In genomic region chr16:24092136-24092535, GRCm38 (mm10) we compare ENCODE assay signal across 20 mouse cellular contexts.
DNase-seq lines count a peak whose midpoint lies in the region; ATAC-seq and TF ChIP-seq lines count a peak whose summit lies in the region.
"Had no signal": no experiment of that assay in that cellular context is flagged by ENCODE, and none has a peak within 500 bp of the region (broad histone marks: within the 10 kb centered on the region; RNA-seq: fewer than 3 reads in every experiment).

No protein-coding gene starts in this region.

- intact Hi-C loops in gastrocnemius, adult 2 months (cut with DNase I) = no loop called here

- peak; percentile 16 for DNase-seq in CD4-positive, CD25-positive, alpha-beta regulatory T cell, adult 2 months (ENCODE audit: low read depth, low spot score)
- DNase-seq in A20 (ENCODE audit: low read depth, low spot score) = peak; percentile 50
- DNase-seq in limb, embryonic 10.5 days (ENCODE audit: low spot score) = peak; percentile 10
- peak; percentile 43 for DNase-seq in thymus, postnatal 25 days
- DNase-seq in gastrocnemius, adult 2 months = no peak
- DNase-seq in midbrain, postnatal 0 days (ENCODE audit: low spot score) = no peak
- DNase-seq: adrenal gland, postnatal 14 days; cerebellum, adult 11-12 months; cerebellum, adult 9-10 months; cerebellum, postnatal 36 days; forebrain, postnatal 0 days; gastrocnemius, postnatal 36 days; heart, postnatal 14 days had no signal

- no peak overlapping the region for H3K9ac ChIP-seq in midbrain, postnatal 0 days (replicated peaks; ENCODE audit: low read length, poor library complexity, severe bottlenecking)
- H3K9ac ChIP-seq: forebrain, embryonic 13.5 days; forebrain, postnatal 0 days; heart, embryonic 15.5 days; hindbrain, embryonic 14.5 days had no signal

- no peaks in the 10 kb centered on the region for H3K36me3 ChIP-seq in limb, embryonic 10.5 days
- H3K36me3 ChIP-seq in midbrain, postnatal 0 days (ENCODE audit: insufficient read depth, low read length) = no peaks in the 10 kb centered on the region
- H3K36me3 ChIP-seq: embryonic facial prominence, embryonic 10.5 days; G1E; heart, embryonic 15.5 days had no signal

- H3K27ac ChIP-seq in limb, embryonic 10.5 days = no peak overlapping the region
- no peak overlapping the region for H3K27ac ChIP-seq in gastrocnemius, adult 2 months
- H3K27ac ChIP-seq in midbrain, postnatal 0 days (ENCODE audit: low read depth, low read length) = no peak overlapping the region
- H3K27ac ChIP-seq: embryonic facial prominence, embryonic 10.5 days; forebrain, embryonic 13.5 days; heart, embryonic 15.5 days; hindbrain, embryonic 14.5 days had no signal

- H3K9me3 ChIP-seq in limb, embryonic 10.5 days (replicated peaks) = no peaks in the 10 kb centered on the region
- H3K9me3 ChIP-seq in midbrain, postnatal 0 days (ENCODE audit: low read length) = no peaks in the 10 kb centered on the region
- H3K9me3 ChIP-seq: embryonic facial prominence, embryonic 10.5 days; forebrain, embryonic 13.5 days; heart, embryonic 15.5 days had no signal

- H3K27me3 ChIP-seq in limb, embryonic 10.5 days (ENCODE audit: low read depth, poor library complexity, severe bottlenecking) = no peaks in the 10 kb centered on the region
- no peaks in the 10 kb centered on the region for H3K27me3 ChIP-seq in midbrain, postnatal 0 days (ENCODE audit: insufficient read depth, low read length)
- H3K27me3 ChIP-seq: forebrain, embryonic 13.5 days; heart, embryonic 15.5 days had no signal

- TF ChIP-seq CTCF in gastrocnemius, adult 2 months (IDR thresholded peaks at IDR 0.05) = no peak
- no peak for TF ChIP-seq CTCF in midbrain, postnatal 0 days (IDR thresholded peaks at IDR 0.05)

- 85% methylated on average over 4 of the region's 4 CpGs for WGBS in limb, embryonic 10.5 days
- WGBS in midbrain, postnatal 0 days = 81% methylated on average over 4 of the region's 4 CpGs

- no peak for ATAC-seq in CD4-positive, CD25-positive, alpha-beta regulatory T cell, adult 4 months
- no peak for ATAC-seq in midbrain, postnatal 0 days (ENCODE audit: low FRiP score)
- ATAC-seq: forebrain, embryonic 13.5 days; forebrain, postnatal 0 days; intestine, embryonic 16.5 days had no signal

- H3K4me1 ChIP-seq in limb, embryonic 10.5 days = no peaks in the 10 kb centered on the region
- H3K4me1 ChIP-seq in midbrain, postnatal 0 days (ENCODE audit: insufficient read depth, low read length) = no peaks in the 10 kb centered on the region
- H3K4me1 ChIP-seq: embryonic facial prominence, embryonic 10.5 days; forebrain, embryonic 13.5 days; heart, embryonic 15.5 days had no signal

- H3K4me2 ChIP-seq in midbrain, postnatal 0 days (ENCODE audit: low read depth, low read length, poor library complexity, severe bottlenecking) = no peak overlapping the region
- H3K4me2 ChIP-seq: forebrain, embryonic 13.5 days; heart, embryonic 15.5 days; hindbrain, embryonic 14.5 days had no signal

- no peak overlapping the region for H3K4me3 ChIP-seq in limb, embryonic 10.5 days
- H3K4me3 ChIP-seq in gastrocnemius, adult 2 months = no peak overlapping the region
- H3K4me3 ChIP-seq in midbrain, postnatal 0 days (ENCODE audit: low read depth, low read length) = no peak overlapping the region
- H3K4me3 ChIP-seq: embryonic facial prominence, embryonic 10.5 days; forebrain, embryonic 13.5 days; heart, embryonic 15.5 days had no signal

Comparison
In these comparisons a context has a peak if more than half of its experiments do, and no peak if none do; other contexts are left out.
1. DNase-seq: peak in CD4-positive, CD25-positive, alpha-beta regulatory T cell, adult 2 months (single experiment), A20 (single experiment), limb, embryonic 10.5 days (single experiment) and thymus, postnatal 25 days (single experiment); none in gastrocnemius, adult 2 months (single experiment) and midbrain, postnatal 0 days (single experiment).